Mouse (Mus musculus) left cerebral cortex, postnatal 10 days (tissue): Measurements from ENCODE around the gene Efcab2. TPM values are rescaled to one million over a fixed set of nuclear protein-coding genes. Genes with fewer than 3 reads are reported as not detected.

ENCODE experiments used
- DNase-seq, 2 experiments: peaks; one replicate each; pipeline ENCODE4 v3.0.0; 2021 to 2022; ENCODE audit warnings: low spot score in 2 of 2, mixed read lengths in 1 of 2; ENCODE audit errors: extremely low spot score in 1 of 2
- intact Hi-C: fragments of 180-260 bp; cut with DNase I; formaldehyde crosslinking; loops from one replicate; pipeline ENCODE4 v1.15.1; 2025
- microRNA-seq: library from miRNA; unstranded; fragments of <30 nt; microRNA quantifications from one replicate; pipeline ENCODE4 v1.2.0, GENCODE M21; 2022
- total RNA-seq, 2 experiments: library from RNA; stranded (reverse); gene quantifications; 2 replicates each; pipeline ENCODE4 v1.2.3; 2021

Gene Efcab2
- total RNA-seq, 2 experiments from 2014 or later = 10.0 to 11.1 TPM

DNA sequence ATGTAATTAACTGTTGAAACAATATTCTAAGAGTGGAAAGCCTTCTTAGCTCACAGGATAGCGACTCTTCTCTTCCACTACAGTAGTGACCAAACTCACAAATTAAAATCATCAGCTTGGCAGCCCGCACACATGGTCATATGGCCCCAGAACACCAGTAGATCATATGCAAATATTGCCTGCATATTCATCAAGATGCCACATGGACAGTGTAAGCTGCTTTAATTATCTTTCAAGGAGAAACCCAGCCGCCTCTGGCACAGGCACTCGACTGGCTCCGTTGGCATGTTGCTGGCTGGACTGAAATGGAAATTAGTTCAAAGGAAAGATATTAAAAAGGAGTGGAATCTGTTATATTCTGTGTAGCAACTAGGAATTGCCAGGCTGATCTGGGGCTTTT is 116.5 kb downstream of the Efcab2 start:
- DNase-seq = no peak

DNA sequence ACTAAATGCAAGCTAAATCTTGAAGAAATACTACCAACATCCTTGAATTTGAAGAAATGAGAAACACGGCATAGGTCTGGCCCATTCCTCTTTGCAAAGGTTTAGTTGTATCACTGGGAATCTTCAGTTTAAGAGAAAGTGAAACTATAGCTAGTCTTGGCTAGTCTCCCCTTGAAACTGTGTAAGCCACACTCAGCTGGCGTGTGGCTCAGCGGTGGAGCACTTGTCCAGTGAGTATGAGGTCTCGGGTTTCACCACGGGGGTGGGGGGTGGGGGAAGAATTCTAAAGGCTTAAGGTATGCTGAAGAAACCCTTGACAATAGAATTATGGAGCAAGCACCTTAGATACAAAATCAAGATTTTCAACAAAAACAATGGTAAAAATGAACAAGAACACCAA is 117.3 kb downstream of the Efcab2 start:
- no peak for DNase-seq
- intact Hi-C loops = no loop called here

More for the DNA sequence above, 116.5 kb downstream of the Efcab2 start:
- intact Hi-C loops = no loop called here

DNA sequence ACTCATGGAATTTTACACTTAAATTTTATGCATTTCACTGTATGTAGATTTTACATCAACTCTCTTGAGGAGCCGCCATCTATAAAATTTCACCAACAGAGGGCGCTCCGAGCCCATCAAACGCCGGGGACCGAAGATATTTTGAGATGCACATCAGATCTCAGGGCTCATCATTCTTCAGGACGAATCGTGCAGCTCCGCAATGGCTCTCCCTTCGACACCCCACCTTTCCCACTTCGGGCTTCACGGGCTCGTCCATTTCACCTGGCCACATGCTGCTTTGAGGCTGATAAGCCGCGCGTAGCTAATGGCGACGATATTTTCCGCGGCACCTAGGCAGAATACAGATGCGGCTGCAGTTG is 121.3 kb downstream of the Efcab2 start:
- peak; percentile 68 to 73 for DNase-seq
- intact Hi-C loops = loop anchor here (2.0 to 5.0 kb wide), 2 partner anchors 705 to 950 kb away; no protein-coding TSS in a partner anchor

DNA sequence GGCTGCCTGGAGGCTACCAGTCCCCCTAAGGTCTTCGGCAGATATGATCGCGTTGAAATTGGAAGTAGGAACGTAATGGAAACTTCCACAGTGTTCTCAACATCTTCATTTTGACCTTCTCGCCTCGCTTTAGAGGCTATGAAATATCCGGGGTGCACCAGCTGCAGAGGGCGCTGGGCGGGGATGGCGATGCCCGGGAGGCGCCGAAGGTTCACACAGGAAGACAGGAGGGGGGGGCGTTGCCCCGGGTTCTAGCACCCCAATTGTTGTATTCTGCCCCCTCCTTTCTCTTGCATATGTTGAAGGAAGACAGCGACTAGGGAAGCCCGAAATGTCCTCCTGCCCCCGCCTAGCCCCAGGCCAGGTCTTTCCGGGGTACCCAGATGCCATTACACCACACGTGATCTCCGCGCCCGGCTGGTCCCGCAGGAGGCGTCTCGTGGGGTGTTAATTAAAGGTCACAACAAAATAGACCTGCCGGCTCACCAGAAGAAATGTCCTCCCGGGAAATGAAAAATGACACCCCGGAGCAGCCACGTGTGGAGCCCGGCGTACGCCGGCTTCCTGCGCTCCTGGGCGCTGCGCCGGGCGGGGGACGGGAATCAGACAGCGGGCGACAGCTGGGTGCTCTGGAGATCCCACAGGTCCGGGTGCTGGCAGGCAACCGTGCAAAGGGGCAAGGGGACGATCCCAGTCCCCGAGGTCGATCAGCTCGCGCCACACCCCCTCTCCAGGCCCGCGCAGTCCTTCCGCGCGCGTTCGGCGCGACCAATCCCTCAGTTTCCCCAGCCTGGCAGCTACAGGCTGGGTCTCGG is 121.9 kb downstream of the Efcab2 start:
- peak; percentile 12 to 56 for DNase-seq
- intact Hi-C loops = loop anchor here (2.0 to 5.0 kb wide), 4 partner anchors 433 to 949 kb away; no protein-coding TSS in a partner anchor

DNA sequence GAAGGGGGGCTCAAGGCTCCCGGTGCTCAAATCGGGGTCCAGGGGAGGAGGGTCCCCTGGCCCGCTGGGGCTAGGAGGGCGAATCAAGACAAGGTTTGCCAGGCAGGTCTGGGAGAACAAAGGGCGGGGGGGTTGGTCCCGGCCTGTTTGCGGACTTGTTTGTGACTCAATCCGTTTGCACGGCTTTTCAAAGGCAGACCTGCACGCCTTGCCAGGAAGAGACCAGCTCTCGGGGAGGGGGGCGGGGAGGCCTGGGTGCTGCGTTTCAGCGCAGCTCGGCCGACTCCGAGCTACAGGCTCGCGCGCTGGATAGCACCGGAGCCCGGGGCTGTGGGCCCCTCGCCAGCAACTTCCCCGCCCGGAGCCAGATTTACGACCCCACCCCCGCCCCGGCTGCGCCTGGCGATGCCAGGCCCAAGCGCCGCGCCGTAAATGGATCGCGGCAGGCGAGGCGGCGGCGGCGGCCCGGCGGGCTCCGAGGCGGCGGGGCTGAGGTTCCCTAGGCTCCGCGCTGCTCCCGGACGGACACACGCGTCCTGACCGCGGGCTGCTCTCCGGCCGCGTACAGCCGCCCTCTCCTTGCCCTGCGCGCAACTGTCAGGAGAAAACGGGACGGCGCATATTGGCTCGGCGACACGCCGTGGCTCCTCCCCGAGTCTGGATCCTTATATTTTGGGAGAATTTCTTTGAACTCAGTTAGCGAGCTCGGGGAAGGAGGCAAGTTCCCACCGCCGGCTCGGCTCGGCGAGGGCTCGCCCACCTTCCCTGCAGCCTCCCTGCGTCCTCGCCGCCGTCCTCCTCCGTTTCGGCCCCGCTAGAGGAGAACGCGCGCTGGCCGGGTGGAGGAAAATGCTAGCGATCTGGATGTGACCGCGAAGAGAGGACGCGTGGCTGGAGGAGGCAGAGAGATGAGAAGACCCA is 122.8 kb downstream of the Efcab2 start, which contains the start of gene Kif26b:
Gene Kif26b, plus strand, starts transcription at position 695 of the 921 bp plus-strand sequence.
- DNase-seq = peak; percentile 46 to 76
- intact Hi-C loops = loop anchor here (2.0 to 5.0 kb wide), 3 partner anchors 432 to 704 kb away; no protein-coding TSS in a partner anchor

DNA sequence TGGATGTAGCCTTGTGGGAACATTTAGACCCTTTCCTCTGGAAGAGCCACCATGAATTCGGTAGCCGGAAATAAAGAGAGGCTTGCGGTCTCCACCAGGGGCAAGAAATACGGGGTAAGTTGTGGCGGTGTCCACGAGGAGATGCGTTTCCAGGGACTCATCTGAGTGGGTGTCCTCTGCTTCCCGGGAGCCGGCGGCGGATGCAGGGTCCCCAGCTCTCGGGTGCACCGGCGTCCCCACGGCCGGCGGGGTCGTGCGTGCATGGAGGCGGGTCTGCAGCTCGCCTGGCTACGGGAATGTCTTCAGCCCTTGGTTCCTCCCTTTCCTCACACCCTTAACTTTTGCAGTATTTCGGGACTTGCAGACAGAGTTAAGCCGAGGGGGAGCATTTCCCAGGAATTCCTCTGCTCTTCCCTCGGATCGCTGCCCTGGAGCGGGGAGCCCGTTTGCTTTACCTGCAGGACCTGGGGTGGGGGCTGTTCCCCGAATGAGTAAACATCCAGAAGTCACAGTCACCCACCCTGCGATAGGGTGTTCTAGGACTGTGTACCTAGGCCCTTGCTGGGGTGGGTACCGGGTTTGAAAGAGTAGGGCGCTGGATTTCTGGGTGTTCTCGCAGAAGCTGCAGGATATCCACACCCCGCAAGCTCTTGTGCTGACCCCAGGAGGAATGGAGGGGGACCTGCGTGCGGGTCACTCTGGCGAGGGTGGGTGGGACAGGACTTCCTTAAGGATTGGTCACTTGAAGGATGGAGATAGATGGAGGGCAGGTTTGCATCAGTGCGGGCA is 123.8 kb downstream of the Efcab2 start:
- DNase-seq = peak; percentile 17 to 53
- intact Hi-C loops = loop anchor here (2.0 to 5.0 kb wide), 5 partner anchors 159 to 703 kb away; no protein-coding TSS in a partner anchor

DNA sequence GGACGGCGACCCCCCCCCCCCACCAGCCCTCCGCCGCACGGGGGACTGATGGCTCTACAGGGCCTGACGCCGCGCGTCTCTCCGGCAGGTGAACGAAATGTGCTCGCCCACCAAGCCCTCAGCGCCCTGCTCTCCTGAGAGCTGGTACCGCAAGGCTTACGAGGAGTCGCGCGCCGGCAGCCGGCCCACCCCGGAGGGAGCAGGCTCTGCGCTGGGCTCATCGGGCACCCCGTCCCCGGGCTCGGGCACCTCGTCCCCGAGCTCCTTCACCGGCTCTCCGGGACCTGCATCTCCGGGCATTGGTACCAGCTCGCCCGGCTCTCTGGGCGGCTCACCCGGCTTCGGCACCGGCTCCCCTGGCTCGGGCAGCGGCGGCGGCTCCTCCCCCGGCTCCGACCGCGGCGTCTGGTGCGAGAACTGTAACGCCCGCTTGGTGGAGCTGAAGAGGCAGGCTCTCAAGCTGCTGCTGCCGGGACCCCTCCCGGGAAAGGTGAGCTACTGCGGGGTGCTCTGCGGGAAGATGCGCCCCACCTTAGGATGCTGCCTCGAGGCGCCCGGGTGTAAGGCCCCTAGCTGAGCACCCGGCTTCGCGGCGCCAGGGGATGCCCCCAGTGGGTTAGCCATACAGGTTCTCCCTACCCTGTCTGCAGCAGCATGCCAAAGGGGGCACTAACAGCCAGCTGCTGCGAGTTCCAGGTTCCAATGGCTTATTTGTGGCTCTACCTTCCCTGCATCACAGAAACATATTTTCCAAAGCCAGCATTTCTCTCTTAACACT is 124.6 kb downstream of the Efcab2 start:
- intact Hi-C loops = loop anchor here (2.0 to 5.0 kb wide), 2 partner anchors 158 to 217 kb away; no protein-coding TSS in a partner anchor
- peak; percentile 74 to 87 for DNase-seq

Small RNA genes lying within 50 kb of the gene (microRNA-seq; reads per million reads assigned to microRNA genes)
- not detected for gene Gm27458

Other genes starting within 250 kb of the Efcab2 start
- 10 to 100 TPM; 23.6 to 25.8 TPM for gene Desi2, start 218.7 kb upstream of the Efcab2 start, total RNA-seq
- 10 to 100 TPM; 33.4 to 33.6 TPM for gene Cox20, start 87.0 kb upstream of the Efcab2 start, total RNA-seq
- gene Hnrnpu, start 68.3 kb upstream of the Efcab2 start, total RNA-seq = 100 to 1,000 TPM; 412 to 414 TPM
- gene Kif26b, start 123.0 kb downstream of the Efcab2 start, total RNA-seq = 10 to 100 TPM; 16.3 to 18.8 TPM